Mouse (Mus musculus) brain, embryonic 18.5 days (tissue): ENCODE data around the gene Iqsec1.

ENCODE experiments used
- DNase-seq: peaks from one replicate; pipeline ENCODE4 v3.0.0-alpha.2; 2012; ENCODE audit warnings: low read depth, low spot score

Iqsec1 gene

GRCm38 (mm10) chr6:90988648-90989317 lies at the start of gene Iqsec1:
TSS of gene Iqsec1 (minus strand) at chr6:90988685.
- peak; percentile 83 for DNase-seq

- no peak for DNase-seq
Observed at GRCm38 (mm10) chr6:91028256-91028655, 39.8 kb upstream of the Iqsec1 start.

GRCm38 (mm10) chr6:91020810-91021209 lies 32.3 kb upstream of the Iqsec1 start:
- DNase-seq, result no peak

GRCm38 (mm10) chr6:91016600-91017230 lies 28.2 kb upstream of the Iqsec1 start:
- DNase-seq, result no peak

GRCm38 (mm10) chr6:91014198-91014958 lies 25.9 kb upstream of the Iqsec1 start:
- no peak for DNase-seq

GRCm38 (mm10) chr6:91012458-91012857 lies 24.0 kb upstream of the Iqsec1 start:
- no peak for DNase-seq

GRCm38 (mm10) chr6:91011568-91011967 lies 23.1 kb upstream of the Iqsec1 start:
- DNase-seq, result no peak

GRCm38 (mm10) chr6:91008284-91008830 lies 19.9 kb upstream of the Iqsec1 start:
- no peak for DNase-seq

- DNase-seq, result no peak
Observed at GRCm38 (mm10) chr6:91007207-91007606, 18.7 kb upstream of the Iqsec1 start.

GRCm38 (mm10) chr6:91004157-91004556 lies 15.7 kb upstream of the Iqsec1 start:
- no peak for DNase-seq

GRCm38 (mm10) chr6:91003310-91003995 lies 15.0 kb upstream of the Iqsec1 start:
- no peak for DNase-seq

- no peak for DNase-seq
Observed at GRCm38 (mm10) chr6:91001566-91001965, 13.1 kb upstream of the Iqsec1 start.

GRCm38 (mm10) chr6:91000819-91001525 lies 12.5 kb upstream of the Iqsec1 start:
- no peak for DNase-seq

GRCm38 (mm10) chr6:90999176-90999575 lies 10.7 kb upstream of the Iqsec1 start:
- no peak for DNase-seq

- no peak for DNase-seq
Observed at GRCm38 (mm10) chr6:90997025-90997424, 8.5 kb upstream of the Iqsec1 start.

GRCm38 (mm10) chr6:90996181-90996580 lies 7.7 kb upstream of the Iqsec1 start:
- no peak for DNase-seq

GRCm38 (mm10) chr6:90988299-90988625 lies 223 bp downstream of the Iqsec1 start:
- DNase-seq, result no peak

- no peak for DNase-seq
Observed at GRCm38 (mm10) chr6:90987561-90988298, 755 bp downstream of the Iqsec1 start.

- DNase-seq, result no peak
Observed at GRCm38 (mm10) chr6:90984101-90984500, 4.4 kb downstream of the Iqsec1 start.

GRCm38 (mm10) chr6:90974279-90974678 lies 14.2 kb downstream of the Iqsec1 start:
- no peak for DNase-seq
